Mouse (Mus musculus): Measurements from ENCODE around the gene Decr2.
A peak's percentile ranks its signal among the peaks of the same experiment; 100 is the strongest.
"Not testable (repeated sequence)": the region's sequence is repeated elsewhere in the genome, so short reads cannot be mapped to it uniquely, and the experiment has no call there.

Decr2 gene

GRCm38 (mm10) chr17:26113181-26113948 is 23.2 kb upstream of the Decr2 start, which contains the start of gene Tmem8:
Gene Tmem8 (plus strand): TSS chr17:26113299.
- no peak for DNase-seq (ENCODE audit: low read depth, low spot score)

GRCm38 (mm10) chr17:26112751-26113150 is 22.6 kb upstream of the Decr2 start:
- no peak for DNase-seq (ENCODE audit: low read depth, low spot score)

- DNase-seq (ENCODE audit: low read depth, low spot score), result no peak
Measured at GRCm38 (mm10) chr17:26111722-26112121, 21.6 kb upstream of the Decr2 start.

- no peak for DNase-seq (ENCODE audit: low read depth, low spot score)
Measured at GRCm38 (mm10) chr17:26111024-26111423, 20.9 kb upstream of the Decr2 start.

GRCm38 (mm10) chr17:26110156-26110555 is 20.0 kb upstream of the Decr2 start:
- no peak for DNase-seq (ENCODE audit: low read depth, low spot score)

GRCm38 (mm10) chr17:26105619-26106018 is 15.5 kb upstream of the Decr2 start:
- no peak for DNase-seq (ENCODE audit: low read depth, low spot score)

- DNase-seq (ENCODE audit: low read depth, low spot score), result no peak
Measured at GRCm38 (mm10) chr17:26101478-26101877, 11.3 kb upstream of the Decr2 start.

- DNase-seq (ENCODE audit: low read depth, low spot score), result no peak
Measured at GRCm38 (mm10) chr17:26100166-26100565, 10.0 kb upstream of the Decr2 start.

GRCm38 (mm10) chr17:26099316-26099715 is 9.2 kb upstream of the Decr2 start:
- DNase-seq (ENCODE audit: low read depth, low spot score), result not testable (repeated sequence)

GRCm38 (mm10) chr17:26098461-26098860 is 8.3 kb upstream of the Decr2 start:
- no peak for DNase-seq (ENCODE audit: low read depth, low spot score)

- DNase-seq (ENCODE audit: low read depth, low spot score), result peak; percentile 52
Measured at GRCm38 (mm10) chr17:26095121-26095740, 5.1 kb upstream of the Decr2 start, which contains the start of gene Nme4. Gene Nme4 (minus strand): TSS chr17:26095602.

- DNase-seq (ENCODE audit: low read depth, low spot score), result no peak
Measured at GRCm38 (mm10) chr17:26094531-26095110, 4.5 kb upstream of the Decr2 start.

GRCm38 (mm10) chr17:26087059-26087564 is 3.0 kb downstream of the Decr2 start:
- DNase-seq (ENCODE audit: low read depth, low spot score), result no peak

- no peak for DNase-seq (ENCODE audit: low read depth, low spot score)
Measured at GRCm38 (mm10) chr17:26080867-26081266, 9.3 kb downstream of the Decr2 start.

GRCm38 (mm10) chr17:26078851-26079250 is 11.3 kb downstream of the Decr2 start:
- no peak for DNase-seq (ENCODE audit: low read depth, low spot score)

GRCm38 (mm10) chr17:26075246-26075645 is 14.9 kb downstream of the Decr2 start:
- DNase-seq (ENCODE audit: low read depth, low spot score), result no peak

- no peak for DNase-seq (ENCODE audit: low read depth, low spot score)
Measured at GRCm38 (mm10) chr17:26070136-26070535, 20.0 kb downstream of the Decr2 start.

GRCm38 (mm10) chr17:26068831-26069739 is 21.1 kb downstream of the Decr2 start, which contains the start of gene Rab11fip3:
Gene Rab11fip3 (minus strand): TSS chr17:26069555.
- DNase-seq (ENCODE audit: low read depth, low spot score), result peak; percentile 93

- no peak for DNase-seq (ENCODE audit: low read depth, low spot score)
Measured at GRCm38 (mm10) chr17:26068024-26068830, 21.9 kb downstream of the Decr2 start.

GRCm38 (mm10) chr17:26066488-26067020 is 23.6 kb downstream of the Decr2 start:
- no peak for DNase-seq (ENCODE audit: low read depth, low spot score)

Measured in forelimb bud, embryonic 11.5 days (tissue).